Mouse (Mus musculus) erythroblast, embryonic 14.5 days (primary cell): Measurements from ENCODE around the gene Lrrc25.

Experiments
- GATA1 ChIP-seq: IDR thresholded peaks from 2 replicates; pipeline ENCODE4 v1.6.1; 2012; ENCODE audit warnings: low read length, inconsistent platforms, mixed read lengths
- TAL1 ChIP-seq: IDR thresholded peaks from 3 replicates; pipeline ENCODE4 v1.6.1; 2012; ENCODE audit warnings: low read length, inconsistent platforms, mixed read lengths

DNA sequence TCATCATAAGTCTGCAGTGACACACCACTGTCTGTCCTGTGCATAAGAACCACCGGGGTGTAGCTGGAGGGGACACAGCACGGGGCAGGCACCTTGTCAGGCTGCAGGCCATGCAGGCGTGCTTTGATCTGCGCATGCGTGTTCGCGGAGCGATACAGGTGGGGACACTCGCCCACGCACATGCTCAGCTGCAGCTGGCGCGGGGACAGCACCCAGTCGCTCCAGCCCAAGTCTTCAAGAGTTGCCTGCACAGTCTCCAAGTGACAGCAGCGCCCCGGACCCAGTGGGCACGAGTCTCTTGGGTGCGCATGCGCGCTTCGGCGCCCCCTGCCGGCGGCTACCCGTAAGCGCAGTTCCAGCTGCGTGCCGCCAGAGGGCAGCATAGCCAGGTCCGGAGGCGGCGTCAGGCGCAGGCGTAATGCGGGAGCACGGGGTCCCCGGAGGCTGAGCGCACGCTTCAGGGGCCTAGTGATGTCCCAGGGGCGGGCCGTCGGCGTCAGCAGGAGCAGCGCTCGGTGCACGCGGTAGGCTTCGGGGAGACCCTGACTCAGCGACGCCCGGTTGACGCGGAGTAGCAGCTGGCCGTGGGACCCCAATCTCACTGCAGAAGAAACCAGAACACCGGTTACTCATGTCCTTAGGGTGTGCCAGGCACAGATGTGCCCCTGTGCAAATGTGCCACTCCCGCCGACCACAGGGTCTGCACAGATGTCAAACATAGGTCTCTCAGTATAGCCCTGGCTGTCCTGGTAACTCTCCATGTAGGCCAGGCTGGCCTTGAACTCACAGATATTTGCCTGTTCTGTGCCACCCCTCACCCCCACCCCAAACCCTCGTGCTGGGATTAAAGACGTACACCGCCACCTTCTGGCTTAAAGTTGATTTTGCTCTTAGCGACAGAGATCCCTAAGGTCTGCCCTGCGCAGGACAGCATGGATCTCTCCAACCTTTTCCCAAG, 13.9 kb downstream of the Lrrc25 start:
- TF ChIP-seq TAL1 (no peak), GATA1 (no peak)
